Mouse (Mus musculus): Measurements from ENCODE around the gene Dhrs7b.

DNA sequence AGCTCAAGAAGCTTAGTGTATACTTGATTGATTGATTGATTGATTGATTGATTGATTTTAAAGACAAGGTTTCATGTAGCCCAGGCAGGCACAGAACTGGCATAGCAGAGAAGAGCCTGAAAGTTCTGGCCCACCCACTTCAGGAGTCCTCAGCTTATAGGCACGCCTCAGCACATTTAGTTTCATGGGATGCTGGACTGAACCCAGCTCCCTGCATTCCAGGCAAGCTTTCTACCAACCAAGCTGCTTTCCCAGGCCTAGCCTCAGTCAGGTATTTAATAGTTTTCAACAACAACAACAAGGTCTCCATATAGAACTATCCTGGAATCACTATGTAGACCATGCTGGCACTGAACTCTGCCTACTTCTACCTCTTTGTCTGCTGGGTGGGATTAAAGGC, 20.9 kb upstream of the Dhrs7b start:
- TF ChIP-seq TAL1 (IDR thresholded peaks at IDR 0.05; ENCODE audit: low read length) (no peak), GATA1 (IDR thresholded peaks at IDR 0.05; ENCODE audit: low read length) (no peak)
